ENCODE assay signal across 14 mouse cellular contexts in the genomic region with DNA sequence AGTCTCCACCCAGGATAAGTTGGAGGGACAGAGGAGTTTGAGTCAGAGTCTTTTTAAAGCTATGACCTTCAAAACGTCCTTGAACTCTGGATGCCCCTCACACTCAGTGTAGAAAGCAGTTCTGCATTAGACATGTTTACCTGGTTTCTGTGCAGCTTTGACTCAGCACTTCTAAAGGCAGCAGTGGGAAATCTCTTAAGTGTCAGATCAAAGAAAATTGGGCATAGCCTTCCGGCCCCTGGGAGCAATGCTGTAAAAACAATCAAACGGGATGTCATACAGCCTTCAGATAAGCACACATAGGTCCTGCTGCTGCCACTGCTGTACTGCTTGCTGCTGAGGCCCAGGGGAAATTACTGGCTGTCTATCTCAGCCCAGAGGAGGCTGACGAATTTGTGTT.
A peak's percentile ranks its signal among the peaks of the same experiment; 100 is the strongest.
DNase-seq lines count a peak whose midpoint lies in the region; ATAC-seq and TF ChIP-seq lines count a peak whose summit lies in the region.
"Had no signal": no experiment of that assay in that cellular context is flagged by ENCODE, and none has a peak within 500 bp of the region (broad histone marks: within the 10 kb centered on the region; RNA-seq: fewer than 3 reads in every experiment).

No protein-coding gene starts in this region.

- 36% methylated on average over 4 of the region's 4 CpGs for WGBS in kidney, adult 2 months
- WGBS in hindbrain, embryonic 12.5 days, result 49% methylated on average over 4 of the region's 4 CpGs
- WGBS in neural tube, embryonic 14.5 days, result 45% methylated on average over 4 of the region's 4 CpGs
- 58% methylated on average over 4 of the region's 4 CpGs for WGBS in cerebellum, adult 2 months

- H3K9me3 ChIP-seq in hindbrain, embryonic 12.5 days (replicated peaks), result no peaks in the 10 kb centered on the region
- H3K9me3 ChIP-seq in neural tube, embryonic 14.5 days (ENCODE audit: control insufficient read depth, low read length), result no peaks in the 10 kb centered on the region

- peak overlapping the region; percentile 1; the same call in 1 of the 2 replicates for H3K27ac ChIP-seq in kidney, adult 2 months (ENCODE audit: insufficient read depth, low read depth, low read length)
- peak overlapping the region; percentile 17; the same call in 1 of the 2 replicates for H3K27ac ChIP-seq in hindbrain, embryonic 12.5 days
- H3K27ac ChIP-seq in neural tube, embryonic 14.5 days (ENCODE audit: low read depth, low read length), result 0 out of 2 replicates have a peak overlapping the region, but pooled peaks have one; percentile 5
- H3K27ac ChIP-seq in cerebellum, adult 2 months (ENCODE audit: insufficient read depth, low read length), result no peak overlapping the region
- H3K27ac ChIP-seq: layer of hippocampus, adult 2 months had no signal

- no peak overlapping the region for H3K9ac ChIP-seq in hindbrain, embryonic 12.5 days
- no peak overlapping the region for H3K9ac ChIP-seq in neural tube, embryonic 14.5 days (replicated peaks; ENCODE audit: low read depth, low read length)

- TF ChIP-seq CTCF in kidney, adult 2 months (conservative IDR thresholded peaks at IDR 0.05; ENCODE audit: insufficient read depth, insufficient read length, low read depth, low read length), result no peak
- no peak for TF ChIP-seq CTCF in cerebellum, adult 2 months (IDR thresholded peaks at IDR 0.05; ENCODE audit: borderline replicate concordance, insufficient read depth, low read depth, low read length)

- H3K27me3 ChIP-seq in kidney, adult 2 months (replicated peaks; ENCODE audit: control insufficient read depth, insufficient read depth, low read length), result no peaks in the 10 kb centered on the region
- no peaks in the 10 kb centered on the region for H3K27me3 ChIP-seq in hindbrain, embryonic 12.5 days
- H3K27me3 ChIP-seq in neural tube, embryonic 14.5 days (ENCODE audit: control insufficient read depth, insufficient read depth, low read length), result no peaks in the 10 kb centered on the region
- no peaks in the 10 kb centered on the region for H3K27me3 ChIP-seq in cerebellum, adult 2 months (ENCODE audit: control insufficient read depth, insufficient read depth, low read length)
- H3K27me3 ChIP-seq: Patski had no signal

- H3K4me3 ChIP-seq in kidney, adult 2 months (ENCODE audit: insufficient read depth, low read depth, low read length), result no peak overlapping the region
- no peak overlapping the region for H3K4me3 ChIP-seq in hindbrain, embryonic 12.5 days
- no peak overlapping the region for H3K4me3 ChIP-seq in neural tube, embryonic 14.5 days (ENCODE audit: low read depth, low read length)
- H3K4me3 ChIP-seq in cerebellum, adult 2 months (replicated peaks; ENCODE audit: insufficient read depth, low read depth, low read length), result no peak overlapping the region
- H3K4me3 ChIP-seq: erythroblast, embryonic 14.5 days; layer of hippocampus, adult 2 months had no signal

- H3K4me1 ChIP-seq in kidney, adult 2 months (ENCODE audit: control insufficient read depth, insufficient read depth, low read length), result no peaks in the 10 kb centered on the region; the same call in 1 of the 2 replicates
- no peaks in the 10 kb centered on the region for H3K4me1 ChIP-seq in hindbrain, embryonic 12.5 days
- H3K4me1 ChIP-seq in neural tube, embryonic 14.5 days (ENCODE audit: control insufficient read depth, insufficient read depth, low read length), result no peaks in the 10 kb centered on the region
- H3K4me1 ChIP-seq in cerebellum, adult 2 months (ENCODE audit: control insufficient read depth, insufficient read depth, low read length), result no peaks in the 10 kb centered on the region

- no peak overlapping the region for H3K4me2 ChIP-seq in hindbrain, embryonic 12.5 days (replicated peaks)
- H3K4me2 ChIP-seq in neural tube, embryonic 14.5 days (ENCODE audit: low read depth, low read length), result no peak overlapping the region

- peak; percentile 70; the same call in 1 of the 2 replicates for ATAC-seq in hindbrain, embryonic 12.5 days (ENCODE audit: low FRiP score)
- peak; percentile 70; the same call in 1 of the 2 replicates for ATAC-seq in neural tube, embryonic 14.5 days (ENCODE audit: low read depth)
- ATAC-seq: Patski had no signal

- no peaks in the 10 kb centered on the region for H3K36me3 ChIP-seq in kidney, adult 2 months (ENCODE audit: control insufficient read depth, insufficient read depth, low read length)
- no peaks in the 10 kb centered on the region for H3K36me3 ChIP-seq in hindbrain, embryonic 12.5 days
- no peaks in the 10 kb centered on the region for H3K36me3 ChIP-seq in neural tube, embryonic 14.5 days (ENCODE audit: control insufficient read depth, insufficient read depth, low read length)

- peak; percentile 13 for DNase-seq in adrenal gland, adult 8-10 months
- no peak for DNase-seq in adrenal gland, postnatal 4 days (ENCODE audit: low spot score in 2 of 2)
- peak; percentile 7 for DNase-seq in kidney, adult 2 months
- no peak for DNase-seq in kidney, postnatal 10 days
- no peak for DNase-seq in cerebellum, adult 2 months
- DNase-seq in cerebellum, adult 18-20 months, result no peak
- DNase-seq: cerebellum, postnatal 36 days; kidney, adult 11 months; lung, adult 18-20 months had no signal

- TF ChIP-seq POLR2A in kidney, adult 2 months (IDR thresholded peaks at IDR 0.05; ENCODE audit: low read depth, low read length), result no peak
- TF ChIP-seq POLR2A in cerebellum, adult 2 months (IDR thresholded peaks at IDR 0.05; ENCODE audit: borderline replicate concordance, insufficient read depth, low read length), result no peak

Comparison
In these comparisons a context has a peak if more than half of its experiments do, and no peak if none do; other contexts are left out.
1. DNase-seq: peak in adrenal gland, adult 8-10 months (single experiment) and kidney, adult 2 months (single experiment); none in adrenal gland, postnatal 4 days (0 of 2), kidney, postnatal 10 days (single experiment), cerebellum, adult 2 months (0 of 2) and cerebellum, adult 18-20 months (0 of 2).